Mouse (Mus musculus): ENCODE data around the gene Arl4c. TPM values are rescaled to one million over a fixed set of nuclear protein-coding genes. Genes with fewer than 3 reads are reported as not detected.

Gene Arl4c
- polyA plus RNA-seq, 1 experiment, result 64.4 TPM

- DNase-seq (ENCODE audit: low read depth), result peak; percentile 83
- no peak for TF ChIP-seq CTCF (IDR thresholded peaks at IDR 0.05; ENCODE audit: borderline replicate concordance, extremely low read depth, insufficient read depth, insufficient read length)
- TF ChIP-seq POLR2A (IDR thresholded peaks at IDR 0.05; ENCODE audit: borderline replicate concordance, extremely low read depth, insufficient read depth, insufficient read length, poor library complexity, severe bottlenecking), result no peak
Measured at GRCm38 (mm10) chr1:88699856-88700791, 1.9 kb downstream of the Arl4c start.

GRCm38 (mm10) chr1:88699401-88699800, 2.6 kb downstream of the Arl4c start:
- peak; percentile 91 for DNase-seq (ENCODE audit: low read depth)
- TF ChIP-seq CTCF (IDR thresholded peaks at IDR 0.05; ENCODE audit: borderline replicate concordance, extremely low read depth, insufficient read depth, insufficient read length) (no peak), POLR2A (IDR thresholded peaks at IDR 0.05; ENCODE audit: borderline replicate concordance, extremely low read depth, insufficient read depth, insufficient read length, poor library complexity, severe bottlenecking) (no peak)

- TF ChIP-seq CTCF (IDR thresholded peaks at IDR 0.05; ENCODE audit: borderline replicate concordance, extremely low read depth, insufficient read depth, insufficient read length) (no peak), POLR2A (IDR thresholded peaks at IDR 0.05; ENCODE audit: borderline replicate concordance, extremely low read depth, insufficient read depth, insufficient read length, poor library complexity, severe bottlenecking) (no peak)
- DNase-seq (ENCODE audit: low read depth), result peak; percentile 59
Measured at GRCm38 (mm10) chr1:88698926-88699325, 3.1 kb downstream of the Arl4c start.

- DNase-seq (ENCODE audit: low read depth), result no peak
- TF ChIP-seq POLR2A (IDR thresholded peaks at IDR 0.05; ENCODE audit: borderline replicate concordance, extremely low read depth, insufficient read depth, insufficient read length, poor library complexity, severe bottlenecking), result no peak
- no peak for TF ChIP-seq CTCF (IDR thresholded peaks at IDR 0.05; ENCODE audit: borderline replicate concordance, extremely low read depth, insufficient read depth, insufficient read length)
Measured at GRCm38 (mm10) chr1:88698131-88698530, 3.9 kb downstream of the Arl4c start.

GRCm38 (mm10) chr1:88696408-88696807, 5.6 kb downstream of the Arl4c start:
- no peak for TF ChIP-seq POLR2A (IDR thresholded peaks at IDR 0.05; ENCODE audit: borderline replicate concordance, extremely low read depth, insufficient read depth, insufficient read length, poor library complexity, severe bottlenecking)

GRCm38 (mm10) chr1:88694353-88694752, 7.7 kb downstream of the Arl4c start:
- TF ChIP-seq CTCF (IDR thresholded peaks at IDR 0.05; ENCODE audit: borderline replicate concordance, extremely low read depth, insufficient read depth, insufficient read length) (no peak), POLR2A (IDR thresholded peaks at IDR 0.05; ENCODE audit: borderline replicate concordance, extremely low read depth, insufficient read depth, insufficient read length, poor library complexity, severe bottlenecking) (no peak)
- no peak for DNase-seq (ENCODE audit: low read depth)

More at GRCm38 (mm10) chr1:88696408-88696807, 5.6 kb downstream of the Arl4c start:
- DNase-seq (ENCODE audit: low read depth), result peak; percentile 67

- TF ChIP-seq CTCF (IDR thresholded peaks at IDR 0.05; ENCODE audit: borderline replicate concordance, extremely low read depth, insufficient read depth, insufficient read length) (no peak), POLR2A (IDR thresholded peaks at IDR 0.05; ENCODE audit: borderline replicate concordance, extremely low read depth, insufficient read depth, insufficient read length, poor library complexity, severe bottlenecking) (no peak)
- no peak for DNase-seq (ENCODE audit: low read depth)
Measured at GRCm38 (mm10) chr1:88692293-88692827, 9.7 kb downstream of the Arl4c start.

GRCm38 (mm10) chr1:88690601-88691000, 11.4 kb downstream of the Arl4c start:
- no peak for TF ChIP-seq CTCF (IDR thresholded peaks at IDR 0.05; ENCODE audit: borderline replicate concordance, extremely low read depth, insufficient read depth, insufficient read length)
- no peak for TF ChIP-seq POLR2A (IDR thresholded peaks at IDR 0.05; ENCODE audit: borderline replicate concordance, extremely low read depth, insufficient read depth, insufficient read length, poor library complexity, severe bottlenecking)
- no peak for DNase-seq (ENCODE audit: low read depth)

GRCm38 (mm10) chr1:88684765-88685164, 17.3 kb downstream of the Arl4c start:
- no peak for TF ChIP-seq POLR2A (IDR thresholded peaks at IDR 0.05; ENCODE audit: borderline replicate concordance, extremely low read depth, insufficient read depth, insufficient read length, poor library complexity, severe bottlenecking)
- no peak for TF ChIP-seq CTCF (IDR thresholded peaks at IDR 0.05; ENCODE audit: borderline replicate concordance, extremely low read depth, insufficient read depth, insufficient read length)

GRCm38 (mm10) chr1:88681596-88681995, 20.4 kb downstream of the Arl4c start:
- TF ChIP-seq CTCF (IDR thresholded peaks at IDR 0.05; ENCODE audit: borderline replicate concordance, extremely low read depth, insufficient read depth, insufficient read length) (no peak), POLR2A (IDR thresholded peaks at IDR 0.05; ENCODE audit: borderline replicate concordance, extremely low read depth, insufficient read depth, insufficient read length, poor library complexity, severe bottlenecking) (no peak)
- DNase-seq (ENCODE audit: low read depth), result no peak

More at GRCm38 (mm10) chr1:88684765-88685164, 17.3 kb downstream of the Arl4c start:
- DNase-seq (ENCODE audit: low read depth), result no peak

GRCm38 (mm10) chr1:88680804-88681203, 21.2 kb downstream of the Arl4c start:
- DNase-seq (ENCODE audit: low read depth), result no peak
- TF ChIP-seq POLR2A (IDR thresholded peaks at IDR 0.05; ENCODE audit: borderline replicate concordance, extremely low read depth, insufficient read depth, insufficient read length, poor library complexity, severe bottlenecking) (no peak), CTCF (IDR thresholded peaks at IDR 0.05; ENCODE audit: borderline replicate concordance, extremely low read depth, insufficient read depth, insufficient read length) (no peak)

All from brain, embryonic 14.5 days (tissue).